Mouse (Mus musculus): ENCODE results near the gene Rgs9. TPM values are rescaled to one million over a fixed set of nuclear protein-coding genes. Genes with fewer than 3 reads are reported as not detected.

The Rgs9 gene
- polyA plus RNA-seq, 1 experiment: 5.3 TPM

- no peaks in the 10 kb centered on the region for H3K4me1 ChIP-seq (ENCODE audit: control insufficient read depth, insufficient read depth, low read length)
- H3K27me3 ChIP-seq (ENCODE audit: control insufficient read depth, insufficient read depth, low read length): no peaks in the 10 kb centered on the region
- no peak overlapping the region for H3K4me3 ChIP-seq (replicated peaks; ENCODE audit: insufficient read depth, low read depth, low read length)
- 59% methylated on average over 5 of the region's 5 CpGs for WGBS
- TF ChIP-seq POLR2A (IDR thresholded peaks at IDR 0.05; ENCODE audit: borderline replicate concordance, insufficient read depth, low read length) (no peak), CTCF (IDR thresholded peaks at IDR 0.05; ENCODE audit: borderline replicate concordance, insufficient read depth, low read depth, low read length) (no peak)
- no peak for DNase-seq
- H3K27ac ChIP-seq (ENCODE audit: insufficient read depth, low read length): no peak overlapping the region
Measured at GRCm38 (mm10) chr11:109269283-109269661, 28.7 kb downstream of the Rgs9 start.

GRCm38 (mm10) chr11:109266161-109266910 is 31.6 kb downstream of the Rgs9 start:
- DNase-seq: no peak
- 44% methylated on average over 12 of the region's 12 CpGs for WGBS
- Histone ChIP-seq H3K27me3 (ENCODE audit: control insufficient read depth, insufficient read depth, low read length) (no peaks in the 10 kb centered on the region), H3K4me1 (ENCODE audit: control insufficient read depth, insufficient read depth, low read length) (no peaks in the 10 kb centered on the region), H3K27ac (ENCODE audit: insufficient read depth, low read length) (no peak overlapping the region), H3K4me3 (replicated peaks; ENCODE audit: insufficient read depth, low read depth, low read length) (no peak overlapping the region)
- TF ChIP-seq CTCF (IDR thresholded peaks at IDR 0.05; ENCODE audit: borderline replicate concordance, insufficient read depth, low read depth, low read length) (no peak), POLR2A (IDR thresholded peaks at IDR 0.05; ENCODE audit: borderline replicate concordance, insufficient read depth, low read length) (no peak)

GRCm38 (mm10) chr11:109264159-109264768 is 33.7 kb downstream of the Rgs9 start:
- H3K4me1 ChIP-seq (ENCODE audit: control insufficient read depth, insufficient read depth, low read length): no peaks in the 10 kb centered on the region
- 47% methylated on average over 11 of the region's 11 CpGs for WGBS
- no peak overlapping the region for H3K4me3 ChIP-seq (replicated peaks; ENCODE audit: insufficient read depth, low read depth, low read length)
- no peak overlapping the region for H3K27ac ChIP-seq (ENCODE audit: insufficient read depth, low read length)
- TF ChIP-seq POLR2A (IDR thresholded peaks at IDR 0.05; ENCODE audit: borderline replicate concordance, insufficient read depth, low read length) (no peak), CTCF (IDR thresholded peaks at IDR 0.05; ENCODE audit: borderline replicate concordance, insufficient read depth, low read depth, low read length) (no peak)
- no peak for DNase-seq
- no peaks in the 10 kb centered on the region for H3K27me3 ChIP-seq (ENCODE audit: control insufficient read depth, insufficient read depth, low read length)

GRCm38 (mm10) chr11:109260561-109260960 is 37.4 kb downstream of the Rgs9 start:
- DNase-seq: no peak
- no peak overlapping the region for H3K4me3 ChIP-seq (replicated peaks; ENCODE audit: insufficient read depth, low read depth, low read length)

GRCm38 (mm10) chr11:109258941-109259910 is 38.7 kb downstream of the Rgs9 start:
- no peak overlapping the region for H3K4me3 ChIP-seq (replicated peaks; ENCODE audit: insufficient read depth, low read depth, low read length)
- no peaks in the 10 kb centered on the region for H3K4me1 ChIP-seq (ENCODE audit: control insufficient read depth, insufficient read depth, low read length)
- no peak overlapping the region for H3K27ac ChIP-seq (ENCODE audit: insufficient read depth, low read length)
- DNase-seq: no peak
- 51% methylated on average over 32 of the region's 32 CpGs for WGBS
- no peaks in the 10 kb centered on the region for H3K27me3 ChIP-seq (ENCODE audit: control insufficient read depth, insufficient read depth, low read length)
- no peak for TF ChIP-seq CTCF (IDR thresholded peaks at IDR 0.05; ENCODE audit: borderline replicate concordance, insufficient read depth, low read depth, low read length)
- no peak for TF ChIP-seq POLR2A (IDR thresholded peaks at IDR 0.05; ENCODE audit: borderline replicate concordance, insufficient read depth, low read length)

More at GRCm38 (mm10) chr11:109260561-109260960, 37.4 kb downstream of the Rgs9 start:
- TF ChIP-seq CTCF (IDR thresholded peaks at IDR 0.05; ENCODE audit: borderline replicate concordance, insufficient read depth, low read depth, low read length) (no peak), POLR2A (IDR thresholded peaks at IDR 0.05; ENCODE audit: borderline replicate concordance, insufficient read depth, low read length) (no peak)
- 97% methylated on average over 7 of the region's 7 CpGs for WGBS
- no peaks in the 10 kb centered on the region for H3K27me3 ChIP-seq (ENCODE audit: control insufficient read depth, insufficient read depth, low read length)
- no peak overlapping the region for H3K27ac ChIP-seq (ENCODE audit: insufficient read depth, low read length)
- H3K4me1 ChIP-seq (ENCODE audit: control insufficient read depth, insufficient read depth, low read length): no peaks in the 10 kb centered on the region

- Histone ChIP-seq H3K4me3 (replicated peaks; ENCODE audit: insufficient read depth, low read depth, low read length) (no peak overlapping the region), H3K27ac (ENCODE audit: insufficient read depth, low read length) (no peak overlapping the region), H3K4me1 (ENCODE audit: control insufficient read depth, insufficient read depth, low read length) (no peaks in the 10 kb centered on the region), H3K27me3 (ENCODE audit: control insufficient read depth, insufficient read depth, low read length) (no peaks in the 10 kb centered on the region)
- TF ChIP-seq CTCF (IDR thresholded peaks at IDR 0.05; ENCODE audit: borderline replicate concordance, insufficient read depth, low read depth, low read length) (no peak), POLR2A (IDR thresholded peaks at IDR 0.05; ENCODE audit: borderline replicate concordance, insufficient read depth, low read length) (no peak)
- no peak for DNase-seq
- WGBS: 96% methylated on average over 2 of the region's 2 CpGs
Measured at GRCm38 (mm10) chr11:109257824-109258223, 40.1 kb downstream of the Rgs9 start.

GRCm38 (mm10) chr11:109255022-109255421 is 42.9 kb downstream of the Rgs9 start:
- no peak for DNase-seq
- Histone ChIP-seq H3K27me3 (ENCODE audit: control insufficient read depth, insufficient read depth, low read length) (no peaks in the 10 kb centered on the region; the same call in 1 of the 2 replicates), H3K27ac (ENCODE audit: insufficient read depth, low read length) (no peak overlapping the region), H3K4me3 (replicated peaks; ENCODE audit: insufficient read depth, low read depth, low read length) (no peak overlapping the region), H3K4me1 (ENCODE audit: control insufficient read depth, insufficient read depth, low read length) (no peaks in the 10 kb centered on the region)
- 73% methylated on average over 4 of the region's 4 CpGs for WGBS
- TF ChIP-seq POLR2A (IDR thresholded peaks at IDR 0.05; ENCODE audit: borderline replicate concordance, insufficient read depth, low read length) (no peak), CTCF (IDR thresholded peaks at IDR 0.05; ENCODE audit: borderline replicate concordance, insufficient read depth, low read depth, low read length) (no peak)

Data from cerebellum, adult 2 months (tissue).